Mouse (Mus musculus) embryonic facial prominence, embryonic 14.5 days (tissue): Measurements from ENCODE around the gene Gm9780. TPM values are rescaled to one million over a fixed set of nuclear protein-coding genes. Genes with fewer than 3 reads are reported as not detected.
"Not testable (repeated sequence)": the region's sequence is repeated elsewhere in the genome, so short reads cannot be mapped to it uniquely, and the experiment has no call there.

ENCODE experiments used
- ATAC-seq: fragments of 200-750 bp; cut with Nextera tagmentation; 2 replicates; pipeline ENCODE4 v1.8.0; 2017; ENCODE audit warnings: low read depth, moderate number of reproducible peaks, moderate TSS enrichment
- DNase-seq: peaks from one replicate; pipeline ENCODE4 v3.0.0-alpha.2; 2015; ENCODE audit warnings: low spot score
- H3K27ac ChIP-seq: fragments of 300-500 bp; sonication (generic); replicated peaks from 2 replicates; pipeline ENCODE4 v1.5.1; 2014; ENCODE audit warnings: low read depth, mild to moderate bottlenecking, low read length, moderate library complexity
- H3K27me3 ChIP-seq: fragments of 300-500 bp; sonication (generic); replicated peaks from 2 replicates; pipeline ENCODE4 v1.6.1; 2014; ENCODE audit warnings: low read length; ENCODE audit not compliant: control insufficient read depth, insufficient read depth
- H3K36me3 ChIP-seq: fragments of 300-500 bp; sonication (generic); 2 replicates; pipeline ENCODE4 v1.6.1; 2014; ENCODE audit warnings: low read length, mixed read lengths; ENCODE audit not compliant: control insufficient read depth, insufficient read depth
- H3K4me1 ChIP-seq: fragments of 300-500 bp; sonication (generic); 2 replicates; pipeline ENCODE4 v1.6.1; 2014; ENCODE audit warnings: antibody characterized with exemption, low read length; ENCODE audit not compliant: control insufficient read depth, insufficient read depth
- H3K4me2 ChIP-seq: fragments of 300-500 bp; sonication (generic); 2 replicates; pipeline ENCODE4 v1.6.1; 2014; ENCODE audit warnings: low read depth, mild to moderate bottlenecking, low read length, moderate library complexity, mixed read lengths
- H3K4me3 ChIP-seq: fragments of 300-500 bp; sonication (generic); 2 replicates; pipeline ENCODE4 v1.5.1; 2014; ENCODE audit warnings: low read depth, mild to moderate bottlenecking, low read length
- H3K9ac ChIP-seq: fragments of 300-500 bp; sonication (generic); 2 replicates; pipeline ENCODE4 v1.6.1; 2014; ENCODE audit warnings: low read depth, mild to moderate bottlenecking, low read length, moderate library complexity, mixed read lengths
- H3K9me3 ChIP-seq: fragments of 300-500 bp; sonication (generic); 2 replicates; pipeline ENCODE4 v1.6.1; 2016; ENCODE audit warnings: low read length; ENCODE audit not compliant: control insufficient read depth
- WGBS: fragments of 180-500 bp; shearing (Covaris S2); extraction: QIAGEN DNeasy Blood & Tissue Kit; methylation state at CpG from one replicate; pipeline ENCODE4 v1.1.7; 2014; 5-methylcytosine and 5-hydroxymethylcytosine counted together
- polyA plus RNA-seq: library from polyadenylated mRNA; unstranded; fragments of >200 nt; fragmentation: Nextera tagmentation; extraction: Ambion mirVana; gene quantifications from 2 replicates; pipeline ENCODE4 v1.2.1, GENCODE M21; 2014

Gene Gm9780
- polyA plus RNA-seq = 38.6 and 48.4 TPM in 2 replicates

- not testable (repeated sequence) for H3K36me3 ChIP-seq, H3K27ac ChIP-seq, H3K9ac ChIP-seq, H3K4me1 ChIP-seq, H3K4me2 ChIP-seq, H3K9me3 ChIP-seq, H3K4me3 ChIP-seq, DNase-seq, H3K27me3 ChIP-seq, ATAC-seq
- WGBS = no CpG with 5 or more reads among the region's 26 CpGs
Measured at GRCm38 (mm10) chr14:26042611-26043010, at the start of gene Gm9780. Gm9780 (minus strand) TSS chr14:26042711.

GRCm38 (mm10) chr14:26081997-26082396 lies 39.5 kb upstream of the Gm9780 start, which contains the start of gene Cphx3:
Cphx3 (plus strand) TSS chr14:26082297.
- H3K9ac ChIP-seq, H3K27me3 ChIP-seq, H3K27ac ChIP-seq, ATAC-seq, H3K4me2 ChIP-seq, H3K4me1 ChIP-seq, DNase-seq, H3K9me3 ChIP-seq, H3K4me3 ChIP-seq, H3K36me3 ChIP-seq: not testable (repeated sequence)
- no CpG with 5 or more reads among the region's 1 CpGs for WGBS

GRCm38 (mm10) chr14:26081216-26081615 lies 38.7 kb upstream of the Gm9780 start, which contains the start of gene Cphx2:
Cphx2 (plus strand) TSS chr14:26081516.
- not testable (repeated sequence) for H3K36me3 ChIP-seq, H3K27ac ChIP-seq, H3K4me2 ChIP-seq, H3K4me3 ChIP-seq, H3K9ac ChIP-seq, DNase-seq, H3K9me3 ChIP-seq, H3K4me1 ChIP-seq, H3K27me3 ChIP-seq, ATAC-seq
- WGBS = no CpG with 5 or more reads among the region's 6 CpGs

GRCm38 (mm10) chr14:26076620-26077390 lies 34.3 kb upstream of the Gm9780 start:
- WGBS = no CpG with 5 or more reads among the region's 5 CpGs
- H3K27ac ChIP-seq, H3K4me2 ChIP-seq, H3K9ac ChIP-seq, H3K4me3 ChIP-seq, H3K27me3 ChIP-seq, ATAC-seq, H3K4me1 ChIP-seq, H3K9me3 ChIP-seq, DNase-seq, H3K36me3 ChIP-seq: not testable (repeated sequence)

GRCm38 (mm10) chr14:26067325-26067633 lies 24.8 kb upstream of the Gm9780 start, which contains the start of gene Tmem254c:
Tmem254c (minus strand) TSS chr14:26067355.
- not testable (repeated sequence) for H3K9me3 ChIP-seq, DNase-seq, H3K4me1 ChIP-seq, H3K4me2 ChIP-seq, H3K27me3 ChIP-seq, H3K27ac ChIP-seq, H3K4me3 ChIP-seq, H3K9ac ChIP-seq, H3K36me3 ChIP-seq
- peak; percentile 94 for ATAC-seq
- no CpG with 5 or more reads among the region's 10 CpGs for WGBS

- not testable (repeated sequence) for H3K36me3 ChIP-seq, H3K9ac ChIP-seq, H3K27me3 ChIP-seq, DNase-seq, H3K4me1 ChIP-seq, H3K4me3 ChIP-seq, H3K4me2 ChIP-seq, H3K27ac ChIP-seq, H3K9me3 ChIP-seq
- peak; percentile 94 for ATAC-seq
- WGBS = no CpG with 5 or more reads among the region's 44 CpGs
Measured at GRCm38 (mm10) chr14:26066574-26067324, 24.2 kb upstream of the Gm9780 start.

- H3K9me3 ChIP-seq = not testable (repeated sequence)
- no CpG with 5 or more reads among the region's 6 CpGs for WGBS
Measured at GRCm38 (mm10) chr14:26059362-26059761, 16.9 kb upstream of the Gm9780 start.

GRCm38 (mm10) chr14:26058184-26058583 lies 15.7 kb upstream of the Gm9780 start:
- not testable (repeated sequence) for ATAC-seq, H3K4me2 ChIP-seq, H3K4me3 ChIP-seq, H3K36me3 ChIP-seq, H3K4me1 ChIP-seq, H3K27ac ChIP-seq, H3K9me3 ChIP-seq, DNase-seq, H3K27me3 ChIP-seq, H3K9ac ChIP-seq
- WGBS = no CpG with 5 or more reads among the region's 3 CpGs

More at GRCm38 (mm10) chr14:26059362-26059761, 16.9 kb upstream of the Gm9780 start:
- H3K4me3 ChIP-seq, H3K9ac ChIP-seq, H3K27ac ChIP-seq, H3K4me2 ChIP-seq, H3K4me1 ChIP-seq, ATAC-seq, H3K27me3 ChIP-seq, DNase-seq, H3K36me3 ChIP-seq: not testable (repeated sequence)
